Mouse (Mus musculus) heart, postnatal 10 days (tissue): ENCODE measurements around the gene Ubap2l. TPM values are rescaled to one million over a fixed set of nuclear protein-coding genes. Genes with fewer than 3 reads are reported as not detected.
A peak's percentile ranks its signal among the peaks of the same experiment; 100 is the strongest.

ENCODE experiments used
- DNase-seq, 2 experiments: peaks; one replicate each; pipeline ENCODE4 v3.0.0; 2021
- intact Hi-C: fragments of 180-260 bp; cut with DNase I; formaldehyde crosslinking; loops from one replicate; pipeline ENCODE4 v1.15.1; 2025
- total RNA-seq, 2 experiments: library from RNA; stranded (reverse); gene quantifications; 2 replicates each; pipeline ENCODE4 v1.2.3; 2021

Gene Ubap2l
- total RNA-seq, 2 experiments from 2014 or later: 143 to 150 TPM

DNA sequence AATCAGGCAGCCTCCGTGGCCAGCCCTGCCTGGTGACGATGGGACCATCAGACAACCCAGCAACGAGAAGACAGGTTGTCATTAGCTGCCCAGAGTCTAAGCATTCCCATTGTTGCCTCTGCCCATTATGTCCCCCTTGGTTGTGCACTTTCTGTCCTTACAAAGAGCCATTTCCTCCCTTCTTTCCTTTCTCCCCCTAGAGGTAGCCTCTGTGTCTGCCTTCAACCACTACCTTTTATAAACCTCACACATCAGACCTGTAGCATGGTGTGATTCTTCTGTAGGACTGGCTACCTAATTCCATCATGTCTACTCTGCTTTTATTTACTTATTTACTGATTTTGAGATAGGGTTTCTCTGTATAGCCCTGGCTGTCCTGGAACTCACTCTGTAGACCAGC lies 65.2 kb downstream of the Ubap2l start:
- intact Hi-C loops: no loop called here
- no peak for DNase-seq

- intact Hi-C loops: no loop called here
- no peak for DNase-seq
Observed at GRCm38 (mm10) chr3:89982426-89982825, 70.0 kb downstream of the Ubap2l start.

GRCm38 (mm10) chr3:89976859-89977258 lies 75.6 kb downstream of the Ubap2l start:
- intact Hi-C loops: no loop called here
- DNase-seq: no peak

GRCm38 (mm10) chr3:89968509-89968908 lies 83.9 kb downstream of the Ubap2l start:
- intact Hi-C loops: no loop called here
- DNase-seq: no peak

- DNase-seq: no peak
- intact Hi-C loops: no loop called here
Observed at GRCm38 (mm10) chr3:89966946-89967345, 85.5 kb downstream of the Ubap2l start.

GRCm38 (mm10) chr3:89965972-89966371 lies 86.5 kb downstream of the Ubap2l start:
- DNase-seq: no peak
- intact Hi-C loops: no loop called here

DNA sequence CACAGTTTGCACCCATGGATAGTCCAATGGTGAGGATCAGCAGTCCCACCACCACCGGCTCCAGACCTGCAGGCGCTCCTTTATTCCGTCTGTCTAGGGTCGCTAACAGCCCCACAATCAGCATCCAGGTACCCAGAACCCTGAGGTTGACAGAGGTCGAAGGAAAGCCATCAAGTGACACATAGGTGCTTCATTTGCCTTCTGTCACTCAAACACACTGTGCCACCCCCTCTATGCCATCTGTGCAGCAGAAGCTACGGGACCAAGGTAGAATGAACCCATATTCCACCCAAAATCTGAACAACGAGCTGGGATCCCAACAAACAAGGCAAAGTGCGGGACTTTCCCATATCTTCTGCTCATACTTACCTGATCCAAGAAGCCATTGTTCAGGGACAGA lies 86.9 kb downstream of the Ubap2l start:
- no peak for DNase-seq
- intact Hi-C loops: no loop called here

GRCm38 (mm10) chr3:89963926-89964739 lies 88.3 kb downstream of the Ubap2l start:
- DNase-seq: peak; percentile 80 to 83
- intact Hi-C loops: loop anchor here (1.0 to 5.0 kb wide), 3 partner anchors 11 to 102 kb away; partner anchors contain the start of genes 4933434E20Rik and Ubap2l

- DNase-seq: peak; percentile 74 to 78
- intact Hi-C loops: loop anchor here (5.0 kb wide), 2 partner anchors 89 to 101 kb away; partner anchors contain the start of genes 4933434E20Rik and Ubap2l
Observed at GRCm38 (mm10) chr3:89963221-89963763, 89.1 kb downstream of the Ubap2l start, which contains the start of gene Atp8b2. Atp8b2 (minus strand) TSS chr3:89963508.

DNA sequence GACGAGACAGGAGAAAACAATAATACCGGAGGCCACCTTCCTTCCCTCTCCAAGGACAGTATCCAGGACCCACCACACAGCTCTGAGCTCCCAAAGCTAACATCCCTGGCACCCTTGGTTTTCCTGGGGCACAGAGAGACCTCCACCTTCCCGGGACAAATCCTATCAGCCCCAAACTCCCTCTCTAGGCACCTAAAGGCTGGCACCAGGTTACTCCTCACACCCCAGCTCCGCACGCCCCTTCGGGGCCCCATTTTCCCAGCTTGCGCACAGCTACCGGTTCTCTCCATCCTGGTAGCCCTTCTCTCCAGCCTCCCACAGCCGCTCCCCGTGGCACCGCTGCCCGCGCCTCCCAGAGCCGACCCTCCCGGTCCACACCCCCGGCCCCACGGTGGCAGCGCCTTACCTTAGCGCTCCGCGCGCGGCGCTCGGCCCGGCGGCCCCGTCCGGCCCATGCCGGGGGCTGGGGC lies 89.6 kb downstream of the Ubap2l start:
- intact Hi-C loops: loop anchor here (5.0 kb wide), 2 partner anchors 90 to 100 kb away; partner anchors contain the start of genes 4933434E20Rik and Ubap2l
- peak; percentile 50 to 62 for DNase-seq

DNA sequence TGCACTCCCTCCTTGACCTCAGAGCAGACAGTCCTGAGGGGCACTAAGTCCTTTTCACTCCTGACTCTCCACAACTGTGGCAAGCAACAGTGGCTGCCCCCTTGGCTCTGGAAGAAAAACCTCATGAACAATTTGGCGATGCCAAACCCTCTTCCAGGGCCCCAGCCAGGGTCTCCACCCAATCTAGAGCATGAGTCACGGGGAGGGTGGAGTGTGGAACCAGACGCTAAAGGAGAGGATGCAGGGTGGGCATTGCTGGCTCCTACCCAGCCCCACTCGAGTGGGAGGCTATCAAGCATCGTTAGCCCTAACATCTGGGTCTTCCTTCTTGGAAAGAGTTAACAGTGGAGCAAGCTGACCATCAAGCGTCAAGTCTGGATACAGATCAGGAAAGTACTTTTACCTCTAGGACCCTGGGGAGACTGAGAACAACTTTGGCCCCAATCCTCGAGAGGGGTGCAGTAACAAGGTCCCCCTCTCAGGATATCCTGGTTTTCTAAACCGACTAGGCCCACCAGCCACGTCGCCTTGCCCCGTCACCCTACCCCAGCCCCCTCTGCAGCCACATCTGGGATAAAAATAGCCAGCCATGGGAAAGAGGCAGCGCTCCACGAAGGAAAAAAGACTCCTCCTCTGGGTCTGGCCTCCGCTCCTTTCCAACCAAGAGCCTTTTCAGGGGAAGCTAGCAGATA lies 90.2 kb downstream of the Ubap2l start:
- intact Hi-C loops: loop anchor here (5.0 kb wide), 2 partner anchors 90 to 100 kb away; partner anchors contain the start of genes 4933434E20Rik and Ubap2l
- peak; percentile 72 to 75 for DNase-seq

DNA sequence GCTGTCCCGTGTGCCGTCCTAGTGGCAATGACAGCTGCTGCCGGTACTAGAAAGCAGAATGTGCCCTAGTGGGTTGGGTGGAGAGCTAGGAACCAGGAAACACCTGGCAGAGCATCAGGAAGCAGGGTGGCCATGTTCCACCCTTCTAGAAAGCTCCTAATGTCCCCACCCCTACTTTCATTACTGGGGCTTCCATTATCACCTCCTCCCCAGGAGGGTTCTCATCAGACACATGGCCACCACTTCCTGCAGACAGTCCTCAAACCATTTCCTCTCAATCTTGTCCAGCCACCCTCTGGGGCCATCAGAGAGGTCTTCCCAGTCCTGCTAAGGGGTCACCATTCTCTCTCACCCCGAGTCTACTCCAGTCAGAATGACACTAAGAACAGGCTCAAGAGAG lies 91.0 kb downstream of the Ubap2l start:
- intact Hi-C loops: loop anchor here (5.0 kb wide), 2 partner anchors 91 to 99 kb away; partner anchors contain the start of genes 4933434E20Rik and Ubap2l
- DNase-seq: peak in 1 of 2 experiments; percentile 31

GRCm38 (mm10) chr3:89960469-89960868 lies 92.0 kb downstream of the Ubap2l start:
- peak; percentile 93 to 94 for DNase-seq
- intact Hi-C loops: loop anchor here (5.0 kb wide), 2 partner anchors 92 to 98 kb away; partner anchors contain the start of genes 4933434E20Rik and Ubap2l

GRCm38 (mm10) chr3:89959435-89959834 lies 93.0 kb downstream of the Ubap2l start:
- DNase-seq: peak; percentile 21 to 31
- intact Hi-C loops: loop anchor here (10.0 kb wide), 1 partner anchor 175 kb away; no protein-coding TSS in a partner anchor

GRCm38 (mm10) chr3:89957880-89958279 lies 94.5 kb downstream of the Ubap2l start:
- intact Hi-C loops: loop anchor here (10.0 kb wide), 1 partner anchor 173 kb away; no protein-coding TSS in a partner anchor

GRCm38 (mm10) chr3:89956177-89956971 lies 96.1 kb downstream of the Ubap2l start:
- intact Hi-C loops: loop anchor here (10.0 kb wide), 1 partner anchor 172 kb away; no protein-coding TSS in a partner anchor
- no peak for DNase-seq

More at GRCm38 (mm10) chr3:89957880-89958279, 94.5 kb downstream of the Ubap2l start:
- no peak for DNase-seq

DNA sequence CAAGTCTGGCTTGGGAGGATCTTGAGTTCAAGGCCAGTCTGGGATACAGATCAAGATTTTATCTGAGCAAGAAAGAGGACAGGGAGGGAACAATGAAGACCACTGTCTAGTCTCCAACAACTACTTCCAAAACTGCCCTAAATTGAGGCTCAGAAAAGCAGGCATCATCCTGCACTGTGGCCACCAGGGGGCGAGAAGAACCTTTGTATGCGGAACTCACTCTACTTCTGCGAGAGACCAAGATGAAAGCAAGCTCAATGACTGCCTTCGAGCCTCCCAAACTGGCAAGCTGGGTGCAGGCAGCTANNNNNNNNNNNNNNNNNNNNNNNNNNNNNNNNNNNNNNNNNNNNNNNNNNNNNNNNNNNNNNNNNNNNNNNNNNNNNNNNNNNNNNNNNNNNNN lies 99.0 kb downstream of the Ubap2l start:
- DNase-seq: peak; percentile 81 to 87
- intact Hi-C loops: loop anchor here (1.0 to 10.0 kb wide), 3 partner anchors 11 to 169 kb away; no protein-coding TSS in a partner anchor
